Mouse (Mus musculus) adrenal gland (tissue): Measurements from ENCODE around the gene Ap4b1.
"Not testable (repeated sequence)": the region's sequence is repeated elsewhere in the genome, so short reads cannot be mapped to it uniquely, and the experiment has no call there.

Experiments used
- intact Hi-C: fragments of 180-260 bp; cut with DNase I; formaldehyde crosslinking; loops from one replicate; pipeline ENCODE4 v1.15.1; 2025
- long read RNA-seq, 2 experiments: library from polyadenylated mRNA; unstranded; transcript quantifications; one replicate each; pipeline ENCODE4 v2.0.0; 2020; ENCODE audit warnings: borderline replicate concordance in 1 of 2; ENCODE audit not compliant: insufficient replicate concordance in 1 of 2

Ap4b1 gene
- long read RNA-seq, experiment 1, transcript Ap4b1-201 (10 exons, 2,799 nt), result major isoform, 10 of 16 reads
- long read RNA-seq, experiment 1, partial matches to known transcripts, result 1 of 16 reads
- long read RNA-seq, experiment 1, other reads (novel, unspliced or antisense), result 3 of 16 reads
- long read RNA-seq, experiment 2, transcript Ap4b1-201 (10 exons, 2,799 nt), result major isoform, 15 of 15 reads
- long read RNA-seq, experiment 2, partial matches to known transcripts, result 0 of 15 reads
- long read RNA-seq, experiment 2, other reads (novel, unspliced or antisense), result 0 of 15 reads

DNA sequence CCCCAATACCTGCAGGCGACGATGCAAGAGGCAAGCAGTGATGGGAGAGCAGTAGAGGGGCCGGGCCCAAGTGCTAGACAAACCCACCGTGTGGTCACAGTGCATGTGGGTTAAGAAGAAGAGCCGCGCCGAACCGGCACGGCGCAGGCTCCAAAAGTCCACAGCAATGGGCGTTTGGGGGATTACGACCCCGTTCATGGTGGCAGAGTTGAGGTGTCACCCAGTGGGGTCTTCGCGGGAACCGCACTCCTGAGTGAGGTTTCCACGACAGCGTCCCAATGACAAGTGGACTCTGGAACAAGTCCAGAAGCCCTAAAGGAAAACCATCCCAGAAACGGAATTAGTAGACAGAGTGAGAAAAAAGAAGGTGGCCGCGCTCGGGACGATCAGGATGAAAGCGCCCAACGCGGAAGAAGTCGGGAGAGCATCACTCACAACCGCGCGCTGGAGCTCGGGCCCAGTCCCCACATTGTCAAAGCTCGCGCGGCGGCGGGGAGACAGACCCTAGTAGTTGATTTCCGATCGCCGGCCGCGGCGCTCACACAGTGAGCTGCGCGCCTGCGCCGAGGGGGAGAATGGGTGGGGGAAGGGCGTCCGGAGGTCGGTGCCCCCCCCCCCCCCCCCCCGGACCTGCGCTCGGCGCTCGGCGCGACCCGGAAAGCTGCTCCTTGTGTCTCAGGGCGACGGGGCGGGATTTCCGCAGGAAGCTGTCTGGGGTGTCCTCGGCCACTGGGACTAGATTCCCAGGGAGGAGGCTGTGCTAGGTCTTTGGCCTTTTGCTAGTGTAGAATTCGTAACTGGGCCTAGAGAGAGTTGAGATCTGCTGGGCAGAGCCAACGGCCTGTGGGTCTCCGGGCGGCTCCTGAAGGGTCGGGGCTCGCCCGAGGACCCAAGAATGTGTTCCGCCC, at the start of gene Ap4b1, which contains the start of the genes Dclre1b and Gm43064:
Ap4b1 (plus strand) TSS at position 630 of the 908 bp plus-strand sequence.
Dclre1b (minus strand) TSS at position 554 of the 908 bp plus-strand sequence.
Gm43064 (plus strand) TSS at position 683 of the 908 bp plus-strand sequence.
- intact Hi-C loops, result loop anchor here (2.0 kb wide), 1 partner anchor 18 kb away; the partner anchor contains the start of gene Hipk1

GRCm38 (mm10) chr3:103766789-103767188, 42.5 kb upstream of the Ap4b1 start:
- intact Hi-C loops, result no loop called here

GRCm38 (mm10) chr3:103771531-103772130, 37.7 kb upstream of the Ap4b1 start:
- intact Hi-C loops, result no loop called here

DNA sequence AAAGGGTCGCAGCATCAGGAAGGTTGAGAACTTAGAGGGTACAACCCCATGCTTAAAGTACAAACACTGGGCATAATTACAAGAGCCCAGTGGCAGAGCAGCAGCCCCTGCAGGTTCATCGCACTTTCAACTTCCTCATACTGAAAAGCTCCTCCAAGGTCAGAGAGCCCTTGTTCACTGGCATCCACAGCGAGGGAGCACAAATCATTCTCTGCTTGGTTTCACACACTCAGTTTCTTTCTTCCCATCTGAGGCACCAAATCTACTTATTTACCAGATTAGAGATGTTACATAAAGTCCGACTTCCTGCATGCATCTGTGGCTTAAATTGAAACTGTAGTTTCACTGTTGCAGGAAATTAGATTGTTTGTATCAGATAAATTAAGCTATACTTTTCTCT, 36.5 kb upstream of the Ap4b1 start:
- intact Hi-C loops, result no loop called here

GRCm38 (mm10) chr3:103773508-103773907, 35.8 kb upstream of the Ap4b1 start:
- intact Hi-C loops, result no loop called here

- intact Hi-C loops, result no loop called here
Measured at GRCm38 (mm10) chr3:103774009-103774408, 35.3 kb upstream of the Ap4b1 start.

- intact Hi-C loops, result no loop called here
Measured at GRCm38 (mm10) chr3:103777940-103778339, 31.4 kb upstream of the Ap4b1 start.

- intact Hi-C loops, result no loop called here
Measured at GRCm38 (mm10) chr3:103778660-103779059, 30.7 kb upstream of the Ap4b1 start.

- intact Hi-C loops, result no loop called here
Measured at GRCm38 (mm10) chr3:103779183-103779582, 30.1 kb upstream of the Ap4b1 start.

- intact Hi-C loops, result no loop called here
Measured at GRCm38 (mm10) chr3:103780271-103780670, 29.0 kb upstream of the Ap4b1 start.

DNA sequence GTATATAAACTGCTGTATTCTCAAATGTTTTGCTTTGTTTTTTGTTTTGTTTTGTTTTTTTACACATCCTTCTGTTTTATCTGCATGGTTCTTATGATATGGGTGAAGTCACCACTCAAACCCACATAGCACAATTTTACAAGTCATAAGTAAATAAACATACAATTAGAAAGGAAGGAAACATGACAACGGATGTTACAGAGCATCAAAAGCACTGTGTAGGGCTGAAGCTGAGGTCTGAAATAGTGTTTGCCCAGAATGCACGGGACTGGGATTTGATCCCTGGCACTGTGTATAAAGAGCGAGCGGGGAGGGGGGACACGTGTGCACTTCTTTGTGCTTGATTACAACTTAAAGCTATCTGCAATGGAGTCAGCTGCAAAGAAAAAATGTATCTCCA, 28.5 kb upstream of the Ap4b1 start:
- intact Hi-C loops, result no loop called here

DNA sequence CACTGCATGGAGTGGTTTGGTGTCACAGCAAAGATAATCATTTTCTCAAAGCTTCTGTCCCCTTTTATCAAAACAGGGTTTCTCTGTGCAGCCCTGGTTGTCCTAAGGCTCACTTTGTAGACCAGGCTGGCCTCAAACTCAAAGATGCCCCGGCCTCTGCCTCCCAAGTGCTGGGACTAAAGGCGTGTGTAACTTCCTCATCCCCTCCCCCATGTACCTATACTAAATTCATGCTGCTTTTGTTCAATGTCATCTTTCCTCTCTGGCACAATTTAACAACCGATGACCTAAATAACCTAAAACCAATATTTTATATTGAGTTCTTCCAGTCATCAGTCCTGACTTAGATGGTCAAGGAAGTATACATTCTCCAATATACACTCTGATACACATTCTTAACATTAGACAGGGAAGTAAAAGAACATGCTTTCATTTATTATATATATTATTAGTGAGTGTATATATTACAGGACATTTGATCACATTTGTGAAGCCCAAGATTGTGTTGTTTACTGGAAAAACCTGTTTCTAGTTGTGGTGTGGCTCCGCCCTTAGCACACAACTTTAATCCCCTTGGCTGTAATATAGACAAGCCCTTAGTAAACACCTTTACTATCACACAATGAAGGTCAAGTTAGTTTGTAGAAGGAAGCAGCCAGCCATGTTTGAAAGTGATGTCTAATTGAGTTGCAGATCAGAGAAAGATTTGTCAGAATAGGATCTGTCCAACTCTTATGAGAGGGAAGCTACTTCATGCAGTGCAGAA, 26.3 kb upstream of the Ap4b1 start:
- intact Hi-C loops, result no loop called here

GRCm38 (mm10) chr3:103787225-103787624, 22.1 kb upstream of the Ap4b1 start:
- intact Hi-C loops, result no loop called here

- intact Hi-C loops, result no loop called here
Measured at GRCm38 (mm10) chr3:103789096-103789495, 20.2 kb upstream of the Ap4b1 start.

GRCm38 (mm10) chr3:103789891-103790345, 19.4 kb upstream of the Ap4b1 start:
- intact Hi-C loops, result loop anchor here (2.0 kb wide), 1 partner anchor 19 kb away; the partner anchor contains the start of genes Ap4b1, Dclre1b and Gm43064

GRCm38 (mm10) chr3:103790346-103791145, 18.8 kb upstream of the Ap4b1 start:
- intact Hi-C loops, result loop anchor here (2.0 kb wide), 1 partner anchor 18 kb away; the partner anchor contains the start of genes Ap4b1, Dclre1b and Gm43064

DNA sequence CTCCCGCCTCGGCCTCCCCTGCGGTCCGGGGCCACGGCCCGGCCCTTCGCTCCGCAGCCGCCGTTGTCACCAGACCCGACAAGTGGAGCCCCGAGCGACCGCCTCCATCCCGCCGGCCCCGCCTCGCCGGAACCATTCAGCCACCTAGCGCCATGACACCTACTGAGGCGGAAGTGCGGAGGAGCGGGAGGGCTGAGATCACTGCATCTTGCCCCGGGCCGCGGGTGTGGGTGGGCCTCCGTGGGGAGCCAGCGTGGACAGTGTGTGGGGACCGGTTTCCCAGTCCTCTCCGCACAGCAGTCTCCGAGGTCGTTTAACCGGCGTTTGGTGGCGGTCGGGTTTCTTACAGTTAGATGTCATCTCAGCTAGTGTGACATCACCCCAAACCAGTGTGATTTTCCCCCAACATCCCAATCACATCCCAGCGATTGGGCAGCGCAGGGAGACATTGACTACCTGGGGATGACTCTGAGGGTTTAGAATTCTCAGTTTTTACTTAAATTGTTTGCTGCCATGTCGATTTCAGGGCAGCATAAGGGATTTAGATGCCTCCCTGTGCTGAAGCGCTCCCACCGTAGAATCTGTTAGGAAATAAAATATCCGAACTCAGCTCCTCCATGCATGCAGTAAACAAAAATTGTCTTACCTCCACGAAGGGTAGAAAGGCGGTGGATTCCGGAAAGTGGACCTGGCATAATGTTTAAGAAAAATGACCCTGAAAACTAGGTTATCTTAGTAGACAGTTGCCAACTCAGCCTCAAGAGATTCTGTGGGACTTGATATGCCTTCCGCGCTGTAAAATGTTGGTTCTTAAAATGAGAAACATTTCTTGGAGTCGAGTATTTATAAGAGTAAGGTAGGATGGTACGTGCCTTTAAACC, 17.9 kb upstream of the Ap4b1 start, which contains the start of gene Hipk1:
Hipk1 (minus strand) TSS at position 334 of the 881 bp plus-strand sequence.
- intact Hi-C loops, result loop anchor here (2.0 kb wide), 1 partner anchor 17 kb away; the partner anchor contains the start of genes Ap4b1, Dclre1b and Gm43064

GRCm38 (mm10) chr3:103792111-103792406, 17.3 kb upstream of the Ap4b1 start:
- intact Hi-C loops, result not testable (repeated sequence)

DNA sequence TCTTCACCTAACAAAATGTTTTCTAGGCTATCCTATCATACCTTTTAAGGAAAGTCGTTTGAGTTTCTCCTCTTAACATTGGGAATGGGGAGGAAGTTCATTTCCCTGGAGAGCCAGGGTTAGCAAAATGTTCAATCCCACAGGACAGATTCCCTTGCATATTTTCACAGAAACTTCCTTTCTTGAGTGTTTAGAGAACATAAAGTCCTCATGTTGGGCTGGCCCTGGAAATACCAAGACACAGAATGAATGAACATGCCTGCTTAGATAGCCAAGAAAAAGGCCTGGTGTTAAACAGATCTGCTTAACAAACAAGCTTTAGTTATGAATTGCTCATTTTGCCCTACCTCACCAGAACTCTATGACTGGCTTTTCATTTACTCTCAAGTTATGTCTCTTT, 16.8 kb upstream of the Ap4b1 start:
- intact Hi-C loops, result no loop called here
